Mouse (Mus musculus) Muller cell, postnatal 12 days (primary cell): ENCODE results near the gene Tanc2.

Experiments
- DNase-seq: peaks from one replicate; pipeline ENCODE4 v3.0.0-alpha.2; 2015; ENCODE audit errors: inconsistent ontology term

Gene Tanc2

DNA sequence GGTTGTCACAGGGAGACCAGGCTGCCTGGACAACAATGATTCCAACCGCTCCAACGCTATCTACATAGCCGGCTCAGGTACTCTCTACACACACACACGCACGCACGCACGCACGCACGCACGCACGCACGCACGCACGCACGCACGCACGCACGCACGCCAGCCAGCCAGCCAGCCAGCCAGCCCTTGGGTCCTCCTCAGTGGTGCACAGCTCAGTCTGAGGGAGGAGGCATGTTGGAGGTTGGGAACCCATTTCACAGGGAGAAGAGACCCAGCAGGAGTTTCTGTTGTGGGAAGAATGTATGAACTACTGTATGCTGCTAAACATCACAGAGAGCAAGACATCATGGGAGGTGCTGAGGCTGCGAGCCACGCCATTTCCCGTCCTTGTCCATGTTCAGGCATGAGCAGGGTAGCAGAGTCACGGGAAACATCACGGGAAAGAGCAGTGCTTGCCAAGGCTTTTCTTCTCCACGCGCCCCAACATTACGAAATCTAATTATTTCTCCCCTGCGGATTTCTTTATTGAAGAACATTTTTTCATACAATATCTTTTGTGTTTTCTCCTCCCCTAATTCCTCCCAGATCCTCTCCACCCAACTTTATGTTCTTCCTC lies 366.1 kb downstream of the Tanc2 start:
- DNase-seq = no peak

GRCm38 (mm10) chr11:105957501-105957900 lies 367.7 kb downstream of the Tanc2 start:
- DNase-seq = no peak

DNA sequence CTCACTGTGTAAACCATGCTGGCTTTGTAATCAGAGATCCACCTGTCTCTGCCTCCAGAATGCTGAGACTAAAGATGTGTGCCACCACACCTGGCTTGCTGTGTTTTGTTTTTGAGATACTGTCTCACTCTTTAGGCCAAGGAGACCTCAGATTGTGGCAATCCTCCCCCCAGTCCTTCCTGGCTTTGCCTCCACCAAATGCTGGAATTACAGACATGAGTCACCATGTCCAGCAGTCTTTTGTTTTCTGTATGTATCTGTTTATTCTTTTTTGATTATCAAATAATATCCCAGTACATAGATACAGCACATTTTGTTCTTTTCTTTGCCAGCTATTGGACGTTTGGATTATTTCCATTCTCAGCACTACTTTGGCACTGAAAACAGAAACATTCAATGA lies 368.8 kb downstream of the Tanc2 start:
- DNase-seq = no peak

- no peak for DNase-seq
These were observed 369.6 kb downstream of the Tanc2 start for GRCm38 (mm10) chr11:105959355-105959754.

- no peak for DNase-seq
These were observed 374.9 kb downstream of the Tanc2 start for GRCm38 (mm10) chr11:105964691-105965090.

- no peak for DNase-seq
These were observed 376.5 kb downstream of the Tanc2 start for GRCm38 (mm10) chr11:105966288-105966687.

DNA sequence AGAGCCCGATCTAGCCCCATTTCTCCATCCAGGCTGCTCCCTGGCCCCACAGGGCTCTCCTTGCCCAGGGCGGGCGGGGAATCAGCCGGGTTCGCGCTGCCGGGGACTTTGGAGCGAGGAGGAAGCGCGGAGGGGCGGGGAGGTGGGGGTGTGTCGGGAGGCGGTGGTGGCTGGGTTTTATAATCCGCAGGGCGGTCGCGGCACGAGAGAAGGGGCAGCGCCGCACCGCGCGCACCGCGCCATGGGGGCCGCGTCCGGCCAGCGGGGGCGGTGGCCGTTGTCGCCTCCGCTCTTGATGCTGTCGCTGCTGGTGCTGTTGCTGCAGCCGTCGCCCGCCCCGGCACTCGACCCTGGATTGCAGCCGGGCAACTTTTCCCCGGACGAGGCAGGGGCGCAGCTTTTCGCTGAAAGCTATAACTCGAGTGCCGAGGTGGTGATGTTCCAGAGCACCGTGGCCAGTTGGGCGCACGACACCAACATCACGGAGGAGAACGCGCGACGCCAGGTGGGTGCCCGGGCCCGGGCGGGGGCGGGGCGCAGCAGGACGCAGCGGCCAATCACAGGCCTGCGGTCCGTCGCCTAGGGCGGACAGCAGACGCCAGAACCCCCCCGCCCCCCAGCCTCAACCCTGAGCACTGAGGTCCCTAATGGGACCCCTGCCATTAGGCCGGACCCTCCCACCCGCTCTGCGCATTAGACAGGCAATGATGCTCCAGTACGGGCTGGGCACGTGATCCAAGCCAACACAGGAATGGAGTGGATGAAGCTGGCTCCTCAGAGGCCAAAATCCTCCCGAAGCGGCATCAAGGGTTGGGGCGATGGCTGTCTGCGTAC lies 378.2 kb downstream of the Tanc2 start, which contains the start of gene Ace:
Gene Ace (plus strand): TSS at position 205 of the 834 bp plus-strand sequence.
- DNase-seq = no peak

GRCm38 (mm10) chr11:105968948-105969347 lies 379.2 kb downstream of the Tanc2 start:
- no peak for DNase-seq

DNA sequence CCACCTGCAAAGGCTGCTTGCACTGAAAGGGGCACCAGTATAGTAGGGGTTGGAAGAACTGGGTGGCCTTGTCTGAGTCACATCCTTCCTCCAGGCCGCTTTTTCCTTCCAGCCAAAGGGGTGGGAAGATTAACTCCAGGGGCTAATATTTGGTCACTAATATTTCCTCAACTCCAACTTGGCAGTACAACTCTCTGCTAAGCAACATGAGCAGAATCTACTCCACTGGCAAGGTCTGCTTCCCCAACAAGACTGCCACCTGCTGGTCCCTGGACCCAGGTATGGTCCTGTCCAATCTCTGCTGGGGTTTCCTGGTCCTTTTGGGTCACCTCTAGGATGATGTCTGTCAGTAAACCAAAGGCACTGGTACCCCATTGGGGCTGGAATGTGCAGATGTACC lies 379.7 kb downstream of the Tanc2 start:
- DNase-seq = no peak

DNA sequence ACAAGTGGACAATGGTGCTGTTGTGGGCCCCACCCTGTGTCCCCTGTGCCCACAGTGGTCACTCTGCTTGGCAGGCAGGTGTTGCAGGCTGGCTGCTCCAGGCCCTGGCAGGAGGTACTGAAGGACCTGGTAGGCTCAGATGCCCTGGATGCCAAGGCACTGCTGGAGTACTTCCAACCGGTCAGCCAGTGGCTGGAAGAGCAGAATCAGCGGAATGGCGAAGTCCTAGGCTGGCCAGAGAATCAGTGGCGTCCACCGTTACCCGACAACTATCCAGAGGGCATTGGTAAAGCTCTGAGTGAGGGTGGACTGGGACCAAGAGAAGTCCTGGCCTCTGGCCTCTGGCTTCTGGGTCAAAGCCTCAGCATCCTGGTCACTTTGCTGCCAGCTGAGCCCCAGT lies 384.8 kb downstream of the Tanc2 start:
- no peak for DNase-seq

- no peak for DNase-seq
These were observed 385.3 kb downstream of the Tanc2 start for GRCm38 (mm10) chr11:105975050-105975449.

DNA sequence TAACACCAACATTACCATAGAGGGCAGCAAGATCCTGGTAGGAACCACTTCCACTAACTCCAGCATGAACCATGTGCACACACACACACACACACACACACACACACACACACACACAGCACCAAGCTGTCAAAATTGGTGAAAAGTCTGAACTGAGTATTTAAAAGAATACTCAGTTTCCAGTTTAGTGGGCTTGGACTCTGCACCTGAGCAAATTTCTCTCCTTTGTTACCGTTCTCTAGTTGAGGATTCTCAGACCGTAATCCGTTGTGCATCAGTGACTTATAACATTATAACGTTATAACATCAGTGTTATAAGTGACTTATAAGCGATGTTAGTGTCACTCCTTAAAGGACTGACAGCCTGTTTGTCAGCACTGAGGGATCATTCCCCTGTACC lies 385.9 kb downstream of the Tanc2 start:
- no peak for DNase-seq

GRCm38 (mm10) chr11:105978232-105978631 lies 388.4 kb downstream of the Tanc2 start:
- DNase-seq = no peak

DNA sequence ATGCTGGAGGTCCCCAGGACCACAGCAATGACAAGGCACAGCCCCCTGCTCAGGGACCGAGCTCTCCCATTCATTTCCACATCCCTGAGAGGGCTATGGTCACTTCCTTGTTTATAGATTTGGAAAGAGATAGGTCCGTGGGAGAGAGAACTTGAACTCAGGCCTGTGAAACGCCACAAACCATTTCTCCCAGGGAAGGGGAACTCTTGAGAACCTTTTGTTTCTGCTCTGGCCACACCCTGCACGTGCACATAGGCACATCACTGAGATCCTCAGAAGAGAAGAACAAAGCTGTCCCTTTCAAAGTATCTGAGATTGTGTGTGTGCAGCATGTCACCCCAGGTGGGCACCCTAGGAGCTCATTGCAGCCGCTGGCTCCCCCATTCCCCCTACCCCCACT lies 388.8 kb downstream of the Tanc2 start:
- DNase-seq = no peak
